ENCODE assay signal across 8 mouse cellular contexts in the genomic region with DNA sequence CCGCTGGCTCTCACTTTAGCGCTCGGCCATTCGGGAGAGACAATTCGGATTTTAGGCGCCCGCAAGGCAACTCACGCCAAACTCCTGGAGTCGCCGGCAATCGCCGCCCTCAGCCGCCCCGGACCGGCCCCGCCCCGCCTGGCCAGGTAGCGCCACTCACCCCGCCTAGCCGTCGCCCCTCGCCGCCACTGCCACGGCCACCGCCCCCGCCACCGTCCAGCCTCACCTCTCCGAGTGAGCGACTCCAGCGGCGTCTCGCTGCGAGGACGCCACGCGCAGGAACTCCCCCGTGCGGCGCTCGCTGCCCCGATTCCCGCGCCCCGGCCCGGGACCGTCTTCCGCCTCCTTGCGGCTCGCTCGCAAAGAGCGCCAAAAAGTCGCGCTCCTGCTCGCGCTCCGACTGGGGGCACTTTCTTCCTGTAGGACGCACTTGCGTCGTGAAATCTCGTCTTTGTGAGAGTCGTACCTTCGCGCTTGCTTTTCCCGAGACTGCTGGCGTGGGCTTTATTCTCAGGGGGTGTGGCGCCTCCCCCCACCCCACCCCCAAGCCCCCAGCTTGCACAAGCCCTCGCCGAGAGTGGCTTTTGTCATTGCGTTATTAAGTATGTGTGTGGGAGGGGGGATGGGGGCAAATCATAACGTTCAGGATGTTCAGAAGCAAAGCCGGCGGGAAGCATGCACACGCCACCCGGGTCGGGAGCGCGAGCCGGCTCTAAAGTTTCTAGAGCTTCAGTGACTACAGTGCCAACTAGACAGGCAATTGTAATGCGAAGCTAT. TPM values are rescaled to one million over a fixed set of nuclear protein-coding genes. Genes with fewer than 3 reads are reported as not detected.
DNase-seq lines count a peak whose midpoint lies in the region; ATAC-seq and TF ChIP-seq lines count a peak whose summit lies in the region.

No protein-coding gene starts in this region.

- TF ChIP-seq RAD21 in CH12.LX (IDR thresholded peaks at IDR 0.05; ENCODE audit: low read depth, low read length), result no peak

- TF ChIP-seq EP300 in CH12.LX (IDR thresholded peaks at IDR 0.05; ENCODE audit: low read length), result no peak

- in situ Hi-C loops in CH12.LX (cut with MboI; ENCODE audit: low pct_ligation_motif_present, low pct_unique_long_range_greater_than_20kb, low sequenced_read_pairs), result no loop called here

- no peaks in the 10 kb centered on the region for H3K27me3 ChIP-seq in CH12.LX (replicated peaks)
- H3K27me3 ChIP-seq in embryonic facial prominence, embryonic 14.5 days (replicated peaks; ENCODE audit: control insufficient read depth, insufficient read depth, low read length), result peaks cover 9% of the 10 kb centered on the region; the same call in 1 of the 2 replicates
- peaks cover 3% of the 10 kb centered on the region; the same call in 1 of the 2 replicates for H3K27me3 ChIP-seq in hindbrain, embryonic 11.5 days (ENCODE audit: control insufficient read depth, insufficient read depth, low read length)
- 0 out of 2 replicates have a peak, but pooled peaks cover 4% of the 10 kb centered on the region for H3K27me3 ChIP-seq in midbrain, postnatal 0 days (ENCODE audit: insufficient read depth, low read length)

- peak; percentile 80 for ATAC-seq in embryonic facial prominence, embryonic 14.5 days (ENCODE audit: low read depth)
- peak; percentile 86 for ATAC-seq in hindbrain, embryonic 11.5 days (ENCODE audit: low FRiP score)
- peak; percentile 66 for ATAC-seq in midbrain, postnatal 0 days (ENCODE audit: low FRiP score)

- peak overlapping the region in 2 of 3 experiments; percentile 55 to 74 for H3K4me3 ChIP-seq in CH12.LX (replicated peaks in 1 of 3; ENCODE audit: low read depth in 2 of 3, low read length in 2 of 3, poor library complexity in 1 of 3)
- H3K4me3 ChIP-seq in embryonic facial prominence, embryonic 14.5 days (ENCODE audit: low read depth, low read length), result peak overlapping the region; percentile 55
- peak overlapping the region; percentile 50 for H3K4me3 ChIP-seq in hindbrain, embryonic 11.5 days (ENCODE audit: low read depth, low read length)
- H3K4me3 ChIP-seq in midbrain, postnatal 0 days (ENCODE audit: low read depth, low read length), result peak overlapping the region; percentile 46

- no peaks in the 10 kb centered on the region for H3K4me1 ChIP-seq in CH12.LX (ENCODE audit: control insufficient read depth in 1 of 2, insufficient read depth in 2 of 2)
- no peaks in the 10 kb centered on the region for H3K4me1 ChIP-seq in embryonic facial prominence, embryonic 14.5 days (ENCODE audit: control insufficient read depth, insufficient read depth, low read length)
- H3K4me1 ChIP-seq in hindbrain, embryonic 11.5 days (replicated peaks; ENCODE audit: control insufficient read depth, insufficient read depth, low read length), result no peaks in the 10 kb centered on the region
- no peaks in the 10 kb centered on the region for H3K4me1 ChIP-seq in midbrain, postnatal 0 days (ENCODE audit: insufficient read depth, low read length)

- DNase-seq in CH12.LX (ENCODE audit: extremely low read depth) (peak; percentile 49), liver (peak; percentile 58)
- peak; percentile 56 for DNase-seq in adrenal gland, adult 2 months
- peak; percentile 75 for DNase-seq in embryonic facial prominence, embryonic 14.5 days (ENCODE audit: low spot score)
- DNase-seq in hindbrain, embryonic 11.5 days (ENCODE audit: low spot score), result peak; percentile 61
- peak; percentile 17 for DNase-seq in midbrain, postnatal 0 days (ENCODE audit: low spot score)
- DNase-seq in testis, postnatal 10 days (ENCODE audit: low spot score), result peak; percentile 69
- DNase-seq in left cerebral cortex, adult 18-20 months (ENCODE audit: low spot score in 2 of 2), result no peak

- no peak for TF ChIP-seq POLR2A in CH12.LX (IDR thresholded peaks at IDR 0.05; ENCODE audit: low read depth, low read length)

- TF ChIP-seq CTCF in CH12.LX (conservative IDR thresholded peaks at IDR 0.05 in 1 of 2, IDR thresholded peaks at IDR 0.05 in 1 of 2; ENCODE audit: low read depth in 2 of 2, low read length in 2 of 2), result peak in 1 of 2 experiments; percentile 45; a peak in 2 of 4 replicates
- TF ChIP-seq CTCF in midbrain, postnatal 0 days (IDR thresholded peaks at IDR 0.05), result peak; percentile 58

- dilution Hi-C loops in CH12.LX (cut with MboI; ENCODE audit: extremely low pct_ligation_motif_present, extremely low pct_unique_long_range_greater_than_20kb, low sequenced_read_pairs), result no loop called here

- H3K27ac ChIP-seq in CH12.LX (ENCODE audit: insufficient read depth, low read depth), result no peak overlapping the region
- peak overlapping the region; percentile 83 for H3K27ac ChIP-seq in embryonic facial prominence, embryonic 14.5 days (replicated peaks; ENCODE audit: low read depth, low read length)
- H3K27ac ChIP-seq in hindbrain, embryonic 11.5 days (ENCODE audit: low read depth, low read length), result no peak overlapping the region
- no peak overlapping the region for H3K27ac ChIP-seq in midbrain, postnatal 0 days (ENCODE audit: low read depth, low read length)

- H3K36me3 ChIP-seq in CH12.LX (replicated peaks in 1 of 2; ENCODE audit: control insufficient read depth in 1 of 2, insufficient read depth in 1 of 2, low read length in 1 of 2), result no peaks in the 10 kb centered on the region
- no peaks in the 10 kb centered on the region for H3K36me3 ChIP-seq in embryonic facial prominence, embryonic 14.5 days (ENCODE audit: control insufficient read depth, insufficient read depth, low read length)
- no peaks in the 10 kb centered on the region for H3K36me3 ChIP-seq in hindbrain, embryonic 11.5 days (ENCODE audit: control insufficient read depth, insufficient read depth, low read length)
- no peaks in the 10 kb centered on the region for H3K36me3 ChIP-seq in midbrain, postnatal 0 days (ENCODE audit: insufficient read depth, low read length)

- H3K4me2 ChIP-seq in CH12.LX (ENCODE audit: insufficient read depth, low read depth, poor library complexity, severe bottlenecking), result peak overlapping the region; percentile 65; the same call in 1 of the 2 replicates
- H3K4me2 ChIP-seq in embryonic facial prominence, embryonic 14.5 days (ENCODE audit: low read depth, low read length), result peak overlapping the region; percentile 65
- H3K4me2 ChIP-seq in hindbrain, embryonic 11.5 days (replicated peaks; ENCODE audit: low read depth, low read length), result peak overlapping the region; percentile 73
- H3K4me2 ChIP-seq in midbrain, postnatal 0 days (ENCODE audit: low read depth, low read length, poor library complexity, severe bottlenecking), result peak overlapping the region; percentile 69

- no peaks in the 10 kb centered on the region for H3K9me3 ChIP-seq in CH12.LX (replicated peaks; ENCODE audit: low read length)
- H3K9me3 ChIP-seq in embryonic facial prominence, embryonic 14.5 days (ENCODE audit: control insufficient read depth, low read length), result no peaks in the 10 kb centered on the region
- H3K9me3 ChIP-seq in hindbrain, embryonic 11.5 days (ENCODE audit: control insufficient read depth, low read length), result no peaks in the 10 kb centered on the region
- no peaks in the 10 kb centered on the region for H3K9me3 ChIP-seq in midbrain, postnatal 0 days (ENCODE audit: low read length)

- H3K79me2 ChIP-seq in CH12.LX (replicated peaks; ENCODE audit: control insufficient read depth, extremely low read depth, insufficient read depth, poor library complexity, severe bottlenecking), result no peaks in the 10 kb centered on the region

- WGBS in embryonic facial prominence, embryonic 14.5 days, result 32% methylated on average over 61 of the region's 79 CpGs
- WGBS in hindbrain, embryonic 11.5 days, result 24% methylated on average over 47 of the region's 79 CpGs
- 16% methylated on average over 70 of the region's 79 CpGs for WGBS in midbrain, postnatal 0 days

- peak overlapping the region; percentile 72 for H3K9ac ChIP-seq in CH12.LX (ENCODE audit: insufficient read depth, low read depth)
- peak overlapping the region; percentile 65 for H3K9ac ChIP-seq in embryonic facial prominence, embryonic 14.5 days (ENCODE audit: low read depth, low read length)
- H3K9ac ChIP-seq in hindbrain, embryonic 11.5 days (ENCODE audit: low read depth, low read length), result peak overlapping the region; percentile 34
- no peak overlapping the region for H3K9ac ChIP-seq in midbrain, postnatal 0 days (replicated peaks; ENCODE audit: low read length, poor library complexity, severe bottlenecking)

TF ChIP-seq in CH12.LX, 34 proteins besides CTCF, POLR2A, EP300 and RAD21:
- TF ChIP-seq SMC3 (IDR thresholded peaks at IDR 0.05; ENCODE audit: low read depth, low read length) (peak; percentile 6; the same call in 1 of the 2 replicates), ELF1 (IDR thresholded peaks at IDR 0.05; ENCODE audit: low read depth, low read length) (peak; percentile 11; the same call in 1 of the 2 replicates), PAX5 (IDR thresholded peaks at IDR 0.05; ENCODE audit: low read length) (no peak)

RNA-seq across cellular contexts. Expression of gene Mbnl3, which starts 0.6 kb away (rescaled TPM):
- total RNA-seq in CH12.LX (2012; rRNA removed) (6.6 and 8.4 TPM in 2 replicates), CH12.LX (2014; rRNA removed) (11.8 and 12.5 TPM in 2 replicates)
- 14.2 and 14.4 TPM in 2 replicates for polyA plus RNA-seq in CH12.LX (2012; ENCODE audit: insufficient read length, low read depth)
- total RNA-seq in adrenal gland, adult 2 months (2021), result 1 to 10 TPM; 3.3 to 7.2 TPM
- polyA plus RNA-seq in adrenal gland, adult 2 months (2012; rRNA removed), result 0.37 and 0.38 TPM in 2 replicates
- polyA plus RNA-seq in embryonic facial prominence, embryonic 14.5 days (2014; fragmentation: Nextera tagmentation; extraction: Ambion mirVana), result 10.8 and 12.9 TPM in 2 replicates
- 4.0 and 4.3 TPM in 2 replicates for polyA plus RNA-seq in hindbrain, embryonic 11.5 days (2014; fragmentation: Nextera tagmentation; extraction: Ambion mirVana)
- total RNA-seq in midbrain, postnatal 0 days (2014; rRNA removed), result 0.38 and 0.55 TPM in 2 replicates
- polyA plus RNA-seq in midbrain, postnatal 0 days (2015; fragmentation: Nextera tagmentation; extraction: Ambion mirVana), result 0.49 and 1.3 TPM in 2 replicates
- total RNA-seq in left cerebral cortex, adult 18-20 months (2021), result under 1 TPM in 1 of 2 experiments, not detected in 1; 0.16 TPM

Comparison
In these comparisons a context has a peak if more than half of its experiments do, and no peak if none do; other contexts are left out.
1. DNase-seq: peak in CH12.LX (single experiment), adrenal gland, adult 2 months (single experiment), embryonic facial prominence, embryonic 14.5 days (single experiment), hindbrain, embryonic 11.5 days (single experiment), liver (single experiment), midbrain, postnatal 0 days (single experiment) and testis, postnatal 10 days (single experiment); none in left cerebral cortex, adult 18-20 months (0 of 2).
2. Peak in every context shown above with its lines, with median percentiles within 50 percentile points of each other: H3K4me2 ChIP-seq, H3K4me3 ChIP-seq and ATAC-seq.